ENCODE assay signal across 8 mouse cellular contexts in genomic region chrX:11629906-11630305, GRCm38 (mm10).
DNase-seq lines count a peak whose midpoint lies in the region; ATAC-seq and TF ChIP-seq lines count a peak whose summit lies in the region.

No protein-coding gene starts in this region.

- intact Hi-C loops in heart, postnatal 36 days (cut with DNase I), result loop anchor here (2.0 to 10.0 kb wide), 3 partner anchors 375 to 623 kb away; no protein-coding TSS in a partner anchor

- no peak overlapping the region for H3K27ac ChIP-seq in kidney, adult 2 months (ENCODE audit: insufficient read depth, low read depth, low read length)
- H3K27ac ChIP-seq in kidney, embryonic 15.5 days, result no peak overlapping the region
- no peak overlapping the region for H3K27ac ChIP-seq in ES-Bruce4 (ENCODE audit: insufficient read depth, low read length)
- H3K27ac ChIP-seq in cerebellum, adult 2 months (ENCODE audit: insufficient read depth, low read length), result no peak overlapping the region

- no peak for TF ChIP-seq EP300 in ES-Bruce4 (IDR thresholded peaks at IDR 0.05; ENCODE audit: insufficient read depth, low read depth, low read length)

- no peak for TF ChIP-seq POLR2A in kidney, adult 2 months (IDR thresholded peaks at IDR 0.05; ENCODE audit: low read depth, low read length)
- TF ChIP-seq POLR2A in ES-Bruce4 (IDR thresholded peaks at IDR 0.05; ENCODE audit: insufficient read depth, low read length), result no peak
- TF ChIP-seq POLR2A in cerebellum, adult 2 months (IDR thresholded peaks at IDR 0.05; ENCODE audit: borderline replicate concordance, insufficient read depth, low read length), result no peak

- H3K4me2 ChIP-seq in kidney, embryonic 15.5 days, result no peak overlapping the region

- no peaks in the 10 kb centered on the region for H3K9me3 ChIP-seq in kidney, embryonic 15.5 days (replicated peaks)
- H3K9me3 ChIP-seq in ES-Bruce4 (replicated peaks; ENCODE audit: control insufficient read depth, insufficient read depth, low read length, poor library complexity, severe bottlenecking), result no peaks in the 10 kb centered on the region

- WGBS in kidney, adult 2 months, result 7% methylated on average over 1 of the region's 1 CpGs
- 21% methylated on average over 1 of the region's 1 CpGs for WGBS in kidney, embryonic 15.5 days
- 11% methylated on average over 1 of the region's 1 CpGs for WGBS in cerebellum, adult 2 months

- no peak overlapping the region for H3K4me3 ChIP-seq in kidney, adult 2 months (ENCODE audit: insufficient read depth, low read depth, low read length)
- H3K4me3 ChIP-seq in kidney, embryonic 15.5 days (replicated peaks), result no peak overlapping the region
- no peak overlapping the region for H3K4me3 ChIP-seq in ES-Bruce4 (ENCODE audit: low read depth, low read length)
- H3K4me3 ChIP-seq in cerebellum, adult 2 months (replicated peaks; ENCODE audit: insufficient read depth, low read depth, low read length), result no peak overlapping the region

- DNase-seq in kidney, adult 2 months, result peak; percentile 43
- peak; percentile 16 to 42 for DNase-seq in cerebellum, adult 2 months
- DNase-seq in heart, postnatal 36 days, result peak; percentile 41 to 44
- DNase-seq in retina, embryonic 14.5 days (ENCODE audit: low spot score), result peak; percentile 58
- no peak for DNase-seq in frontal cortex, postnatal 25 days (ENCODE audit: low spot score in 2 of 2)

- H3K4me1 ChIP-seq in kidney, adult 2 months (ENCODE audit: control insufficient read depth, insufficient read depth, low read length), result no peaks in the 10 kb centered on the region
- peaks cover 9% of the 10 kb centered on the region; the same call in 1 of the 2 replicates for H3K4me1 ChIP-seq in kidney, embryonic 15.5 days
- H3K4me1 ChIP-seq in ES-Bruce4 (ENCODE audit: control insufficient read depth, insufficient read depth, low read length), result no peaks in the 10 kb centered on the region
- H3K4me1 ChIP-seq in cerebellum, adult 2 months (ENCODE audit: control insufficient read depth, insufficient read depth, low read length), result no peaks in the 10 kb centered on the region

- H3K27me3 ChIP-seq in kidney, adult 2 months (replicated peaks; ENCODE audit: control insufficient read depth, insufficient read depth, low read length), result no peaks in the 10 kb centered on the region
- H3K27me3 ChIP-seq in kidney, embryonic 15.5 days, result peaks cover 46% of the 10 kb centered on the region
- no peaks in the 10 kb centered on the region for H3K27me3 ChIP-seq in ES-Bruce4 (ENCODE audit: control insufficient read depth, insufficient read depth, low read length, poor library complexity, severe bottlenecking)
- H3K27me3 ChIP-seq in cerebellum, adult 2 months (ENCODE audit: control insufficient read depth, insufficient read depth, low read length), result no peaks in the 10 kb centered on the region

- peak; percentile 53 for TF ChIP-seq CTCF in kidney, adult 2 months (conservative IDR thresholded peaks at IDR 0.05; ENCODE audit: insufficient read depth, insufficient read length, low read depth, low read length)
- TF ChIP-seq CTCF in ES-Bruce4 (IDR thresholded peaks at IDR 0.05; ENCODE audit: low read depth, low read length), result peak; percentile 20
- peak; percentile 49 for TF ChIP-seq CTCF in cerebellum, adult 2 months (IDR thresholded peaks at IDR 0.05; ENCODE audit: borderline replicate concordance, insufficient read depth, low read depth, low read length)

- no peak overlapping the region for H3K9ac ChIP-seq in kidney, embryonic 15.5 days
- H3K9ac ChIP-seq in ES-Bruce4 (ENCODE audit: low read depth, poor library complexity, severe bottlenecking), result no peak overlapping the region

- ATAC-seq in kidney, embryonic 15.5 days (replicated peaks; ENCODE audit: low FRiP score), result no peak
- ATAC-seq in megakaryocyte, adult 5-6 weeks (ENCODE audit: poor library complexity, severe bottlenecking), result no peak

- no peaks in the 10 kb centered on the region for H3K36me3 ChIP-seq in kidney, adult 2 months (ENCODE audit: control insufficient read depth, insufficient read depth, low read length)
- H3K36me3 ChIP-seq in kidney, embryonic 15.5 days, result no peaks in the 10 kb centered on the region
- H3K36me3 ChIP-seq in ES-Bruce4 (ENCODE audit: control insufficient read depth, insufficient read depth, low read length, poor library complexity, severe bottlenecking), result no peaks in the 10 kb centered on the region

Comparison
In these comparisons a context has a peak if more than half of its experiments do, and no peak if none do; other contexts are left out.
1. DNase-seq: peak in kidney, adult 2 months (single experiment), cerebellum, adult 2 months (2 of 2), heart, postnatal 36 days (2 of 2) and retina, embryonic 14.5 days (single experiment); none in frontal cortex, postnatal 25 days (0 of 2).
2. Peak in every context shown above with its lines, with median percentiles within 50 percentile points of each other: CTCF ChIP-seq.